Mouse (Mus musculus) brain, embryonic 14.5 days (tissue): ENCODE measurements around the gene Aup1. TPM values are rescaled to one million over a fixed set of nuclear protein-coding genes. Genes with fewer than 3 reads are reported as not detected.

Experiments
- DNase-seq: peaks from one replicate; pipeline ENCODE4 v3.0.0-alpha.2; 2011; ENCODE audit warnings: low read depth
- CTCF ChIP-seq: fragments of 200-500 bp; IDR thresholded peaks from 2 replicates; pipeline ENCODE4 v1.5.1; 2012; ENCODE audit warnings: inconsistent platforms, mild to moderate bottlenecking, moderate library complexity, borderline replicate concordance; ENCODE audit not compliant: insufficient read depth, insufficient read length; ENCODE audit errors: extremely low read depth
- POLR2A ChIP-seq: fragments of 200-500 bp; IDR thresholded peaks from 2 replicates; pipeline ENCODE4 v1.6.1; 2012; ENCODE audit warnings: mild to moderate bottlenecking, inconsistent platforms, borderline replicate concordance; ENCODE audit not compliant: poor library complexity, insufficient read depth, insufficient read length, severe bottlenecking; ENCODE audit errors: extremely low read depth
- polyA plus RNA-seq: library from polyadenylated mRNA; depleted of rRNA; stranded (reverse); fragments of >200 nt; gene quantifications from 2 replicates; pipeline ENCODE4 v1.2.3, GENCODE M21; 2012

Gene Aup1
- polyA plus RNA-seq, 1 experiment = 222 TPM

DNA sequence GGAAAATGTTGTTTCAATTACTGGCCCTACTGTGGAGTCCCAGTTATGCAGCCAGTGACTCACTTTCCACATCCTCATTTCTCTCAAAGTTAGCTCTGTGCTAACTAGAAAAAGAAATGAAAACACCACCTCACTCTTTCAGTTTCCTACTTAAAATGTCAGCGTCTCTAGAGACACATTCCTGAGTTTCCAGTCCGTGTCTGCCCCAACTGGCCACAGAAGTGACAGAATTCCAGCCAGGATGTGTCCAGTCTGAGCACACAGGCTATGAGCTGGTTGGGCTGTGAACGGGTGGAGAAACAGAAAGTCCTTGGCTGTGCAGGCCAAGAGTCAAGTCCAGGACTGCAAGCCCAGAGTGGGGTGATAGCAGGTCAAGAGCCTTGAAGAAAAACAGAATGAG lies 37.1 kb upstream of the Aup1 start:
- DNase-seq = no peak

GRCm38 (mm10) chr6:83019044-83019443 lies 35.3 kb upstream of the Aup1 start:
- no peak for DNase-seq
- TF ChIP-seq CTCF (no peak), POLR2A (no peak)

More for the DNA sequence above, 37.1 kb upstream of the Aup1 start:
- no peak for TF ChIP-seq POLR2A
- TF ChIP-seq CTCF = no peak

- DNase-seq = no peak
- no peak for TF ChIP-seq CTCF
- no peak for TF ChIP-seq POLR2A
These were observed 34.2 kb upstream of the Aup1 start for GRCm38 (mm10) chr6:83020121-83020520.

DNA sequence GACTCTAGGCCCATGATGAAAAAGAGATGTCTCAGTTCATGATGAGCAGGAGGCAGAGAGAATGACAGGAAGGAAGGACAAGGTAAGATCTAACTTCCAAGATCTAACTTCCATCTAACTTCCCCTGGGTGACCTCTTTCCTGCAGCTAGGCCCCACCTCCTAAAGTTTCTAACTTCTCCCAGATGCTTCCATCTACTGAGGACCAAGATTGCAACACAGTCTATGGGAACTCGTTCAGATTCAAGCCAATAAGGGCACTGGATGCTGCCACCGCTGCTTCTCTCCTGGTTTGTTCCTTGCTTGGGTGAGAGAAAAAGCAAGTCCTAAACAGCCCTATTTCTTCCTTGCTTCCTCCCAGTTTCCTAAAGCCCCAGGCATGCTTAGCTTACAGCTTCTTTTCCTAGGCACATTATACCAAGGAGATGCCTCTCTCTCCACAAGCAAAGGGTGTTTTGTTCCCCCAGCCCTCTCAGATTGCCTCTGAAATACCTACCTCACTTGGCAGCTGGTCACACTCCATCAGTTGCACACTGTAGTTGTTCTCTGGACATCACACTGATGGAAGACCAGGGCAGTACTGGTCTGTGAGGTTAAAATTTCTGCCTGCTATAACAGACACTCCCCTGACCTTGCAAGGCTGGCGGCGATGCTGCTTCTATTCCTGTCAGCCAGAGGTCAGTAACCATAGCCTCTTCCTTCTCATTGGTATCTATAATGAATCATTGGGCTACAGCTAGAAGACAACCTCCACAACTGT lies 33.3 kb upstream of the Aup1 start:
- no peak for TF ChIP-seq POLR2A
- TF ChIP-seq CTCF = no peak
- no peak for DNase-seq

GRCm38 (mm10) chr6:83023008-83023407 lies 31.3 kb upstream of the Aup1 start:
- no peak for DNase-seq
- TF ChIP-seq CTCF (no peak), POLR2A (no peak)

GRCm38 (mm10) chr6:83023786-83024185 lies 30.5 kb upstream of the Aup1 start:
- TF ChIP-seq CTCF (no peak), POLR2A (no peak)

GRCm38 (mm10) chr6:83024421-83024820 lies 29.9 kb upstream of the Aup1 start:
- no peak for DNase-seq
- TF ChIP-seq CTCF (no peak), POLR2A (no peak)

More at GRCm38 (mm10) chr6:83023786-83024185, 30.5 kb upstream of the Aup1 start:
- DNase-seq = no peak

DNA sequence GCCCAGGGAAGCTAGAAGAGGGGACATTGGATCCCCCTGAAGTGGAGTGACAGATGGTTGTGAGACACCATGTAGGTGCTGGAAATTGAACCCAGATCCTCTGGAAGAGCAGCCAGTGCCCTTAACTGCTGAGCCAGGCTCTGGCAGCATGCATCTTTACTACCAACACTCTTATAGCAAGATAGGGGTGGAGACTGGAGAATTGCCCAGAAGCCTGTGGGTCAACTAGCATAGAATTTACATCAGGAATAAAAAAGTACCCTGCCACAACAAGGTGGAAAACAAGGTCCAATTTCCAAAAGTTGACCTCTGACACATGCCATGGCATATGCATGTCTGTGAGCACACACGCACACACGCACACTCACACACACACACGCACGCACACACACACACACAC lies 29.1 kb upstream of the Aup1 start:
- no peak for DNase-seq
- TF ChIP-seq CTCF (no peak), POLR2A (no peak)

DNA sequence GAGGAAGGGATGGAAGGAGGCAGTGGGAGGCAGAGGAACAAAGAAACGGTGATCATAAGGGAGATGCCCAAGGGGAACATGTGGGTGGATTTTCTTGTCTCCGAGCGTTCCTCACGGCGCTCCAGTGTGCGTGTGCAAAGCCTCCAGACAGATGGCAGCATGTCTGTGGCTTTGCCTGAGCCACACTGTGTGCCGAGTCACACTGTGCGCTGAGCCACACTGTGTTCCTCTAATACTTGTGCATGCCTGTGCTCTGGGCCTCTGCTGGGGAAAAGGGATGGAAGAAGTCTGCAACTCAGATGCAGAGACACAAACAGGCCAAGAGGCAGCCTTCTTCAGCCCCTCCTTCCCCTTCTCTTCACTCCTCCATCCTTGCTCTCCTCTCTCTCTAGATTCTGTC lies 27.0 kb upstream of the Aup1 start:
- no peak for DNase-seq
- TF ChIP-seq POLR2A (no peak), CTCF (no peak)

DNA sequence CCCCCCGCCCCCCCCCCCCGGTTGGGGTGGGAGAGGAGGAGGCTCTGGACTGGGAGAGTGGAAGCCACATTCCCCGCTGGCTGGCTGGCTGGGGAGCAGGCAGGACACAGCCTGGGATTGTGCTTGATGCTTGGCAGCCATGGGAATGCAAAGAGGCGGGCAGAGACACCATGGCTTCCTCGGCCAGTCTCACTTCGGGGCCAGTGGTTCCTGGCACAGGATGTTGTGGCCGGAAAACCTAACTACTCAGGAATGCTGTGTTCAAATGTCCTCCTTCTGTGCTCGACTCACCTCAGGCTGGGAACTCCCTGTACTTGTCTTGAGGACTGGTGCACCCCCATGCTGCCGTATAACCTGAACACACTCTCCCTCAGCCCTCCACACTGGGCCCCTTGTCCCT lies 26.6 kb upstream of the Aup1 start:
- no peak for DNase-seq
- no peak for TF ChIP-seq CTCF

DNA sequence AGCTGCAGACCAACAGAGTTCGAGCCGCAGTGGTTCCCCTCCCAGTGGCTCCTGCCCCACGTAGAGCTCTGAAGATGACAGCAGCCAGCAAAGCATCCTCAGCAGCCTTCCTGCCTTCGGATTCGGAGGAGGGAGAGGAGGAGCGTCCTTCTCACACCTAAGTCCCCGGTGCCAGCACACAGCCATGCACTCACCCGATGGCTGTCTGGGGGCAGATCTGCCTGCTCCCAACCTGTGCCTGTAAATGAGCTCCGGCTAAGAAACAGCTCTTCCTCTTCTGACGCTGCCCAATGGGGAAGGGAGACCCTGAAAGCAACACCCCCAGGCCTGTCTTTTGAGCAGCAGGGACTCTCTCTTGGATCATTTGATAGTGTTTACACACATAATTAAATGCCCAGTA lies 24.5 kb upstream of the Aup1 start:
- DNase-seq = no peak
- TF ChIP-seq POLR2A (no peak), CTCF (no peak)

DNA sequence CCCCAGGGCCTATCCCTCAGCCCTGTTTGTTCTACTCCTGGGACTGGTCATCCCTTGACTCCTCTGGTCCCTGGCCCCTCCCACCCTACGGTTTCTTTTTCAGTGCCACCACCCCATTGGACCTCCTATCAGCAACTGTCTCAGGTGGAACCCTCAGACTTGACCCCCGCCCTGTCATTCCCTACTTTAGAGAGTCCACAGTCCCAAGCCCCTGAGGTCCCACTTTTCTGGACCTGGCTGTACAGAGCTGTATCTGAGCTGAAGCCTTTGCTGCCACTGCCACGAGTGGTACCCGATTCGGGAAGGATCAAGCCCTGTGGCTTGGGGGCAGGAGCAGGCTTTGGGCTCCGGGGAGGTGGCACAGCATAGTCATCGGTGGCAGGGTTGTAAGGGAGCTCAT lies 23.2 kb upstream of the Aup1 start:
- no peak for TF ChIP-seq CTCF
- TF ChIP-seq POLR2A = no peak
- DNase-seq = no peak
